Mouse (Mus musculus) brain, embryonic 14.5 days (tissue): ENCODE data around the gene Fndc4.

Source experiments
- CTCF ChIP-seq: fragments of 200-500 bp; IDR thresholded peaks from 2 replicates; pipeline ENCODE4 v1.5.1; 2012; ENCODE audit warnings: inconsistent platforms, mild to moderate bottlenecking, moderate library complexity, borderline replicate concordance; ENCODE audit not compliant: insufficient read depth, insufficient read length; ENCODE audit errors: extremely low read depth
- POLR2A ChIP-seq: fragments of 200-500 bp; IDR thresholded peaks from 2 replicates; pipeline ENCODE4 v1.6.1; 2012; ENCODE audit warnings: mild to moderate bottlenecking, inconsistent platforms, borderline replicate concordance; ENCODE audit not compliant: poor library complexity, insufficient read depth, insufficient read length, severe bottlenecking; ENCODE audit errors: extremely low read depth

- TF ChIP-seq POLR2A: no peak
- TF ChIP-seq CTCF: no peak
These were observed 6.2 kb downstream of the Fndc4 start for GRCm38 (mm10) chr5:31289626-31290230.
